Mouse (Mus musculus): ENCODE results near the gene Rapgef1.
"Not testable (repeated sequence)": the region's sequence is repeated elsewhere in the genome, so short reads cannot be mapped to it uniquely, and the experiment has no call there.

The Rapgef1 gene

GRCm38 (mm10) chr2:29698421-29699290, 79.1 kb downstream of the Rapgef1 start:
- no peak for DNase-seq (ENCODE audit: extremely low spot score, low read depth, low spot score)

GRCm38 (mm10) chr2:29700898-29701297, 81.4 kb downstream of the Rapgef1 start:
- no peak for DNase-seq (ENCODE audit: extremely low spot score, low read depth, low spot score)

- DNase-seq (ENCODE audit: extremely low spot score, low read depth, low spot score): no peak
Observed at GRCm38 (mm10) chr2:29701393-29701792, 81.9 kb downstream of the Rapgef1 start.

GRCm38 (mm10) chr2:29702189-29702588, 82.7 kb downstream of the Rapgef1 start:
- no peak for DNase-seq (ENCODE audit: extremely low spot score, low read depth, low spot score)

- no peak for DNase-seq (ENCODE audit: extremely low spot score, low read depth, low spot score)
Observed at GRCm38 (mm10) chr2:29703104-29704081, 83.9 kb downstream of the Rapgef1 start.

GRCm38 (mm10) chr2:29705493-29705892, 86.0 kb downstream of the Rapgef1 start:
- no peak for DNase-seq (ENCODE audit: extremely low spot score, low read depth, low spot score)

- DNase-seq (ENCODE audit: extremely low spot score, low read depth, low spot score): no peak
Observed at GRCm38 (mm10) chr2:29706726-29707620, 87.5 kb downstream of the Rapgef1 start.

- DNase-seq (ENCODE audit: extremely low spot score, low read depth, low spot score): no peak
Observed at GRCm38 (mm10) chr2:29707731-29708130, 88.2 kb downstream of the Rapgef1 start.

GRCm38 (mm10) chr2:29708209-29708608, 88.7 kb downstream of the Rapgef1 start:
- not testable (repeated sequence) for DNase-seq (ENCODE audit: extremely low spot score, low read depth, low spot score)

GRCm38 (mm10) chr2:29711038-29711437, 91.5 kb downstream of the Rapgef1 start:
- DNase-seq (ENCODE audit: extremely low spot score, low read depth, low spot score): no peak

- DNase-seq (ENCODE audit: extremely low spot score, low read depth, low spot score): no peak
Observed at GRCm38 (mm10) chr2:29711877-29712276, 92.4 kb downstream of the Rapgef1 start.

- DNase-seq (ENCODE audit: extremely low spot score, low read depth, low spot score): no peak
Observed at GRCm38 (mm10) chr2:29713501-29713900, 94.0 kb downstream of the Rapgef1 start.

- no peak for DNase-seq (ENCODE audit: extremely low spot score, low read depth, low spot score)
Observed at GRCm38 (mm10) chr2:29714127-29714526, 94.6 kb downstream of the Rapgef1 start.

- DNase-seq (ENCODE audit: extremely low spot score, low read depth, low spot score): no peak
Observed at GRCm38 (mm10) chr2:29716143-29716542, 96.6 kb downstream of the Rapgef1 start.

- no peak for DNase-seq (ENCODE audit: extremely low spot score, low read depth, low spot score)
Observed at GRCm38 (mm10) chr2:29716691-29717090, 97.2 kb downstream of the Rapgef1 start.

- DNase-seq (ENCODE audit: extremely low spot score, low read depth, low spot score): no peak
Observed at GRCm38 (mm10) chr2:29718581-29718980, 99.1 kb downstream of the Rapgef1 start.

GRCm38 (mm10) chr2:29723132-29723531, 103.6 kb downstream of the Rapgef1 start:
- no peak for DNase-seq (ENCODE audit: extremely low spot score, low read depth, low spot score)

- no peak for DNase-seq (ENCODE audit: extremely low spot score, low read depth, low spot score)
Observed at GRCm38 (mm10) chr2:29724664-29725365, 105.3 kb downstream of the Rapgef1 start.

- no peak for DNase-seq (ENCODE audit: extremely low spot score, low read depth, low spot score)
Observed at GRCm38 (mm10) chr2:29729500-29729899, 110.0 kb downstream of the Rapgef1 start.

- DNase-seq (ENCODE audit: extremely low spot score, low read depth, low spot score): no peak
Observed at GRCm38 (mm10) chr2:29731545-29731944, 112.0 kb downstream of the Rapgef1 start.
